Mouse (Mus musculus): ENCODE data around the gene Reps2. TPM values are rescaled to one million over a fixed set of nuclear protein-coding genes. Genes with fewer than 3 reads are reported as not detected.
A peak's percentile ranks its signal among the peaks of the same experiment; 100 is the strongest.

The Reps2 gene
- polyA plus RNA-seq, 1 experiment from 2014 or later = 2.3 TPM

DNA sequence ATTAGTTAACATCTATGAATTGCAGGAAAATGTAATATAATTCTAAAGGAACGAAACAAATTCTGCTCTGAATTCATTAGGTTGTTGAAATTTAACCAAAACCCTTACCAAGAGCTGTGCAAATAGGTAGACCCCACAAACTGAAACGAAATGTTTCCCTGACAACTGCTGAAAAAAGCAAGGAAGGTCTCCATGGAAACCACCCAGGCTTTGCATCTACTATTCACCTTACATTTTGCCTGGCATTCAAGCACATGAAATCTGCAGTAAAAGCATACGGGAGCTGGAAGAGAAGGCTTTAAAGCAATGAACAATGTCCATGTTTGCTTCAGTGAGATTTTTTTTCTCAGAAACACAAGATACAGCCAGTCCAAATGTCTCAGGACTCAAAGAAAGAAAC lies 59.1 kb downstream of the Reps2 start:
- ATAC-seq = 0 out of 2 replicates have a peak, but pooled peaks have one; percentile 34
- H3K4me2 ChIP-seq (replicated peaks) = no peak overlapping the region
- H3K4me1 ChIP-seq (replicated peaks) = 0 out of 2 replicates have a peak, but pooled peaks cover 7% of the 10 kb centered on the region
- H3K9me3 ChIP-seq = no peaks in the 10 kb centered on the region
- WGBS = 35% methylated on average over 3 of the region's 3 CpGs
- peak overlapping the region; percentile 62 for H3K27ac ChIP-seq
- H3K4me3 ChIP-seq (replicated peaks) = no peak overlapping the region
- H3K27me3 ChIP-seq = peaks cover 37% of the 10 kb centered on the region; the same call in 1 of the 2 replicates
- H3K9ac ChIP-seq (replicated peaks) = no peak overlapping the region
- H3K36me3 ChIP-seq = no peaks in the 10 kb centered on the region

DNA sequence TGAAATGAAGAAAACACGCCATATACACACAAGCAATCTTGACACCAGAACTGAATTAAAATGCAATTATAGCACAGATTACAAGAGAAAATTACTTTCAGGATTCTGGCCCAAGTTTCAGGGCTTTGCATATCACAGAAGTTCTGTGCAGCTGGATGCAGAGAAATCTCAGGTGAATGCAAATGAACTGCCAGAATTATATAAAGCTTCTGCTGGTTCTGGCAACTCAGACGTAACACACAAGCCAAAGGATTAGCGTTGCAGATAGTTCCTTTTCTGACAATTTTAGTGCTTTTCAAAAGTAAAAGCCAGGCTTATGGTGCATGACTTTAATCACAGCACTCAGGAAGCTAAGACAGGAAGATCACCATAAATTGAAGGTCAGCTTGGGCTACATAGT lies 62.9 kb downstream of the Reps2 start:
- no peak for ATAC-seq
- 0 out of 2 replicates have a peak, but pooled peaks cover 7% of the 10 kb centered on the region for H3K4me1 ChIP-seq (replicated peaks)
- no peak overlapping the region for H3K27ac ChIP-seq
- peaks cover 44% of the 10 kb centered on the region; the same call in 1 of the 2 replicates for H3K27me3 ChIP-seq
- no peak overlapping the region for H3K4me2 ChIP-seq (replicated peaks)
- WGBS = 77% methylated on average over 3 of the region's 3 CpGs
- H3K9ac ChIP-seq (replicated peaks) = no peak overlapping the region
- no peaks in the 10 kb centered on the region for H3K9me3 ChIP-seq
- no peak overlapping the region for H3K4me3 ChIP-seq (replicated peaks)
- H3K36me3 ChIP-seq = no peaks in the 10 kb centered on the region

DNA sequence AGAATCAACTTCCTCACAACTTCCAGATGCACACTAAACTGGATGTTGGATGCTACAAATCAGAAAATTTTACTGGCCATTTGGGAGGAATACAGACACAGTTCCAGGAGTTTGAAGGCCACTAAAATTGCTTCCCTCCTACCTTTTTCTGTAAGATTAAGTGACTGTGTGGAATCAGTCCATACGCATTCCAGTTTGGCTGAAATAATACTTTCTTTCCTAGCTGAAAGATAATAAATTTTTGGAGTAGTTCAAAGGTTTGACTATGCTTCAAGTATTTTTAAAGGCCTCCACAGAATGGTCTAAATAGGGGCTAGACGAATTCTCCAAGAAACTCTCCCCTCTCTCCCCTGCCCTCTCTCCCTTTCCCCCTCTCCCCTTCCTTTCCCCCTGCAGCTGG lies 75.0 kb downstream of the Reps2 start:
- H3K9me3 ChIP-seq = no peaks in the 10 kb centered on the region
- no peaks in the 10 kb centered on the region for H3K36me3 ChIP-seq
- no peaks in the 10 kb centered on the region for H3K4me1 ChIP-seq (replicated peaks)
- peaks cover 5% of the 10 kb centered on the region; the same call in 1 of the 2 replicates for H3K27me3 ChIP-seq
- no peak overlapping the region for H3K4me2 ChIP-seq (replicated peaks)
- no peak overlapping the region for H3K27ac ChIP-seq
- ATAC-seq = no peak
- 90% methylated on average over 2 of the region's 2 CpGs for WGBS
- H3K9ac ChIP-seq (replicated peaks) = no peak overlapping the region
- no peak overlapping the region for H3K4me3 ChIP-seq (replicated peaks)

DNA sequence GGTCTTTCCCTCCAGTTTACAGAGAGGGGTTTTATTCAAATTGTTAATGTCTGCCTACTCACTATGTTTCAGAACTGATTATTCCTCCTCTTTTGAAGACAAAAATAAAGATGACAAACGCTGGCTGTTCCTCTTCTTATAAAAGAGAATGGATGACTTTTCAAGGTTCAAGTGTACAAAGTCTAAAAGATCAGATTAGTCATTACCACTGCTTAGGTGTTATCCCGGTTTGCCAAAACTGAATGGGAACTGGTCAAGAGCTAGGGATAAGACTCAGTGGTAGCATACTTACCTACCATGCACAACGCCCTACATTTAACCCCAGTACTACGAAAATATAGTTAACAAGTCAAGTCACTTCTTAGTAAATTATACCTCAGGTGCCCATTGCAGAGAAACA lies 77.9 kb downstream of the Reps2 start:
- H3K36me3 ChIP-seq = no peaks in the 10 kb centered on the region
- no peak overlapping the region for H3K27ac ChIP-seq
- peaks cover 15% of the 10 kb centered on the region; the same call in 1 of the 2 replicates for H3K27me3 ChIP-seq
- no peak overlapping the region for H3K9ac ChIP-seq (replicated peaks)
- H3K4me3 ChIP-seq (replicated peaks) = no peak overlapping the region
- no peaks in the 10 kb centered on the region for H3K9me3 ChIP-seq
- 90% methylated on average over 4 of the region's 4 CpGs for WGBS
- ATAC-seq = no peak
- H3K4me1 ChIP-seq (replicated peaks) = no peaks in the 10 kb centered on the region
- no peak overlapping the region for H3K4me2 ChIP-seq (replicated peaks)

DNA sequence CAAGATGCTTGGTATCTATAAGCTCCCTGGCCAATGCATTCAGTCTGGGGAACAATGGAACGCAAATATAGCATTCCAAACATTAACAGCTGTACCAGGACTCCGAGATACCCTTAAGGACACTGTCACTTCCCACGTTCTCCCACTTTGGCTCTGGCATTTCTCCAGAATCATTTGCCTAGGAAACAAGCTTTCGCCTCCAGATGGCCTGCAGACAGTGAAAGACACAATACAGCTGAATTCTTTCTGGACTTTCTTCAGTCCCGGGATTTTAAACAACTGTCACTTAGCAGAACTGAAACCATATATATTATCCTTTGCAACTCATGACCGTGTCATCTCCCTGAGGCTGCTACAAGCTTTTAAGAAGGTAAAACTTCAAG lies 87.0 kb downstream of the Reps2 start:
- Histone ChIP-seq H3K4me3 (replicated peaks) (no peak overlapping the region), H3K4me2 (replicated peaks) (no peak overlapping the region), H3K4me1 (replicated peaks) (0 out of 2 replicates have a peak, but pooled peaks cover 2% of the 10 kb centered on the region), H3K27ac (no peak overlapping the region), H3K9me3 (no peaks in the 10 kb centered on the region), H3K27me3 (peaks cover 47% of the 10 kb centered on the region), H3K36me3 (no peaks in the 10 kb centered on the region), H3K9ac (replicated peaks) (no peak overlapping the region)
- no peak for ATAC-seq
- 63% methylated on average over 6 of the region's 6 CpGs for WGBS

DNA sequence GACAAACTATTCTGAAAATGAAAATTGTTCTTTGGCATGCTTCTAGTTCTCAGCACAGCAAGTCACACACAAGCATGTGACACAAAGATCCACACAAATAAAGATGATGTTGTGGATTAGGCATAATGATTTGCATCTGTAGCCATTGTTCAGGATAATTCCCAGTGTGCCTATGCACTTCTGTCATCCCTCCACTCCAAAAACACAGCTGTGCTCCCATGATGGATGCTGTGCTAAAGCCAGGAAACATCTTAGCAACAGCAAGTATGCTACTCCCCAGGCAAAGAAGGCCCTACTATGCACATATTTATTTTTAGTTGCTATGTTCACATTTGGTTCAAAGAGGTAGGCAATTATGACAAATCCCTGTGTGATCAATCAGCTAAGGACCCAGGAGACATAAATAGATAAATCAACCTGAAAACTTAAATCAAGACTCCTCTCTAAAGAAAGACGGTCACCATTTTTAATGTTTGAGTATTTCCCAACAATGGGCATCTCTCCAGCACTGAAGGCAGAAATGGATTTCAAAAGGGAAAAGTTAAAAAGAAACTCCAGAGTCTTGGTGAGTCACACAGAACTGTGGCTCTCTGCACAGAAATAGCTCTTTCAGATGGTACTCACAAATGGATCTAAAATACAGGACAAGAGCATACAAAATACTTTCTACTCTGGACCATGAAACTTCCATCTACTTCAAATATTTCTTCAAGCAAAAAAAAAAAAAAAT lies 87.6 kb downstream of the Reps2 start:
- Histone ChIP-seq H3K27me3 (peaks cover 48% of the 10 kb centered on the region), H3K4me3 (replicated peaks) (no peak overlapping the region), H3K4me2 (replicated peaks) (no peak overlapping the region), H3K9ac (replicated peaks) (no peak overlapping the region), H3K36me3 (no peaks in the 10 kb centered on the region), H3K9me3 (no peaks in the 10 kb centered on the region), H3K27ac (no peak overlapping the region), H3K4me1 (replicated peaks) (0 out of 2 replicates have a peak, but pooled peaks cover 2% of the 10 kb centered on the region)
- 89% methylated on average over 1 of the region's 1 CpGs for WGBS
- ATAC-seq = no peak

DNA sequence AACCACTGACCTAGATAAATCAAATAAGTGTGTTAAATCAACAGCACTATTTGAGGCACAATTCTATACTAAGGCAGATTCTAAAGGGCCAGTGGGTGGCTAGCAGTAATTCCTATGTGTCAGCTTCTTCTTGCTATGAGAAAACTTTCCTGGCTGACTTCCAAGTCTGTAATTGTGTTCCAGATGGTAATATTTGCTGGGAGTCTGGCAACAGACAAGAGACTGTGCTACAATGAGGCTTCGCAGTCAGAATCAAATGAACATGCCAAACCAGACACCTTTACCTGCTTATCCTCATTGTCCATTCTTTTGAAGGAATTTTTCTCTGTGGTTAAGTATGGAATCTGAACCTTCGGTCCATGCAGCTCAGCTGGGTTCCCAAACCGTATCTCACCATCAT lies 88.9 kb downstream of the Reps2 start:
- Histone ChIP-seq H3K27ac (no peak overlapping the region), H3K4me3 (replicated peaks) (no peak overlapping the region), H3K9me3 (no peaks in the 10 kb centered on the region), H3K9ac (replicated peaks) (no peak overlapping the region), H3K27me3 (peaks cover 50% of the 10 kb centered on the region), H3K36me3 (no peaks in the 10 kb centered on the region), H3K4me2 (replicated peaks) (no peak overlapping the region), H3K4me1 (replicated peaks) (0 out of 2 replicates have a peak, but pooled peaks cover 2% of the 10 kb centered on the region)
- WGBS = 53% methylated on average over 3 of the region's 3 CpGs
- ATAC-seq = no peak

DNA sequence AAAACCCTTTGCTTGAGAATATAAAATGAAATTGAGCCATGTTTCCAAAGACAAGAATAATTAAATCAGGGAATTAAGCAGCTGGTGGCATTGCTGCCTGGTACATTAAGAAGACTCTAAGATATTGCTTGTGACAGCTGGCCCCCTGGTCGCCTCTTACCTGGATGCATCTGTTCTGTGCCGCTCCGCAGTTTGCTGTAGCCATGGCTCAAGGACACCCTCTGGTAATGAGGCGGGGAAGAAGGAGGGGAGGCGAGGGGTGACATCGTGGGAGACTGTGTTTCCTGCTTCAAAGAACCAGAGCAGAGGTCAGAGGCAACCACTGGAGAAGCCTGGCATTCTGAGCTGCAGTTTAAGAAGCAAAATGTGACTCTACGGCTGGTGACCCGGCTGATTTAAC lies 91.1 kb downstream of the Reps2 start:
- no peak overlapping the region for H3K9ac ChIP-seq (replicated peaks)
- no peak overlapping the region for H3K27ac ChIP-seq
- no peaks in the 10 kb centered on the region for H3K36me3 ChIP-seq
- peaks cover 48% of the 10 kb centered on the region for H3K27me3 ChIP-seq
- no peaks in the 10 kb centered on the region for H3K9me3 ChIP-seq
- ATAC-seq = 0 out of 2 replicates have a peak, but pooled peaks have one; percentile 43
- H3K4me2 ChIP-seq (replicated peaks) = no peak overlapping the region
- WGBS = 36% methylated on average over 8 of the region's 8 CpGs
- H3K4me3 ChIP-seq (replicated peaks) = no peak overlapping the region
- 0 out of 2 replicates have a peak, but pooled peaks cover 2% of the 10 kb centered on the region for H3K4me1 ChIP-seq (replicated peaks)

DNA sequence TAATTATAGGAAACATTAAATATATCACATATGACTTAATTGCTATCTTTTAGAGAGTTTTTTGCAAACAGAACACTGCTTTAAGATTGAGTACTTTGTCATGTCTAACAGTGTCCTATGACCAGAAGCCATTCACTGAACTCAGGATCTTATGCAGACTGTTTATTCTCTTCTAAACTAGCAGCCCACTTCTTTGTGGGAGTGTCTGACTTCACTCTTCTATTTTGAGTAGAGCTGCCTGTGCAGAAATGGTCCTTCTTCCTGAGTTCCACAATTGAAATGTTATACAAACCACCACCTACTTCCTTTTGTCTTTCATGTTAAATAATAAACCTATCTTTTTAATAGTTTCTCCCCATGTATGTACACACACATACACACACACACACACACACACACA lies 98.4 kb downstream of the Reps2 start:
- Histone ChIP-seq H3K36me3 (no peaks in the 10 kb centered on the region), H3K4me2 (replicated peaks) (no peak overlapping the region), H3K9ac (replicated peaks) (no peak overlapping the region), H3K27me3 (peaks cover 31% of the 10 kb centered on the region), H3K4me3 (replicated peaks) (no peak overlapping the region), H3K9me3 (no peaks in the 10 kb centered on the region), H3K4me1 (replicated peaks) (no peaks in the 10 kb centered on the region), H3K27ac (no peak overlapping the region)
- ATAC-seq = no peak

DNA sequence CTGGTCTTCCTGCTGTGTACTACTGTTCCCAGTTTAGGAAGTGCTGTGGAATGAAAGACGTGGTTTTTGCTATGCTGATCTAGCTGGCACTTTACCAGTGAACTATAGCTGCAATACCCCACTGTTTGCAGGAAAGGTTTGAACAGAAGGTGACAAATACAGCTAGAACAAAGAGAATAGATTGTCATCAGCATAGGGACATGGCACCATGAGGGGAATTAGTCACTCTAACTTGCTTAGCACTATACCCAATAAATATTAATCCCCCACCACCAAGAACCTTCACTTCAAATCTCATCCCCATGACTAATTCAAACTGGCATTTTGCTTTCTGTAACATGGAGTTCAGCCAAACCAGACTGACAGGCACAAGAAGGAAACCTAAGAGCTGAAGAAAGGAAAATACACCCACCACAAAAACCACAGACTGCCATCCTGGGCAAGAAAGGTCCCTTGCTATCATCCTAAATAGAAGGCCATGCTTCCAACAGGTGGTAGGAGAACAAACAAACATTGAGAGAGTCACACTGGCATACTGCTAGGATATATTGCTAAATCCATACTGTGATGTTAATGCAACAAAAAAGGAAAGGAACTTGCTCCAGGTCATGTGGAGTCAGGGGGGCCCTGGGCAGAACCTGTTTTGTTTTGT lies 100.7 kb downstream of the Reps2 start:
- WGBS = 35% methylated on average over 1 of the region's 1 CpGs
- H3K9ac ChIP-seq (replicated peaks) = no peak overlapping the region
- no peaks in the 10 kb centered on the region for H3K9me3 ChIP-seq
- no peak overlapping the region for H3K27ac ChIP-seq
- no peaks in the 10 kb centered on the region for H3K36me3 ChIP-seq
- no peaks in the 10 kb centered on the region for H3K4me1 ChIP-seq (replicated peaks)
- H3K27me3 ChIP-seq = peaks cover 33% of the 10 kb centered on the region
- ATAC-seq = peak; percentile 55
- no peak overlapping the region for H3K4me2 ChIP-seq (replicated peaks)
- no peak overlapping the region for H3K4me3 ChIP-seq (replicated peaks)

DNA sequence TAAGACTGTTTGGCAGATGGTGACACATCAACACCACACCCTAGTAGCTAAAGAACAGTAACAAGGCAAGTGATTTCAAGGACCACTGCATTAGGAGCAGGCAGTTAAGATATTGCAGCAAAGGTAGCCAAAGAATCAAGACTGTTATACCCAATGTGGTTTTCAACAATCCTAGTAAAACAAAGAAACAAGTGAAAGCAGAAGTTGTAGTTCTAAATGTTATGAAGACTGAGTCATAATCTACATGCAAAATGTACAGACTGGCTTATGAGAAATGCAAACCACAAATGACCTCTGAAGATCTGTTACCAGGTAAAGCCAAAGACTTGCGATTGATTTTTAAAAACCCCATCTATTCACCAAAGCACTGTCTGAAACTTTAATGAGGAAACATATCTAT lies 101.5 kb downstream of the Reps2 start:
- H3K27ac ChIP-seq = no peak overlapping the region

DNA sequence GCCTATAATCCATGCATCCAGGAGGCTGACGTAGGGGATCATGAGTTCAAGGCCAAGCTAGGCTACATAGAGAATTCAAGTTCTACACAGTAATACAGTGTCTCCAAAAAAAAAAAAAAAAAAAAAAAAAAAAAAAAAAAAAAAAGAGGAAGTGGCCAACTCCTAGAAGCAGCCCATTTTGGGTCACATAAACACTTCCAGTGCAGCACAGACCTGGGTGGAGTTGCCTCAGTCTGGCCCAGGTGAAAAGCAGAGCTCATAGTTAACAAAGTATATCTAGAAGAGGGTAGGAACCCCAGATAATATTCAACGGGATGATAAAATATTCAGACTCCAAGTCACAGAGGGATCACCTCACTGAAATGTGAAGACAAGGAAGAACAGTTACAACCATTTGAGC lies 112.4 kb downstream of the Reps2 start:
- ATAC-seq = no peak
- no peak overlapping the region for H3K27ac ChIP-seq
- no peaks in the 10 kb centered on the region for H3K4me1 ChIP-seq (replicated peaks)

More for the DNA sequence above, 101.5 kb downstream of the Reps2 start:
- 100% methylated on average over 1 of the region's 1 CpGs for WGBS
- Histone ChIP-seq H3K9me3 (no peaks in the 10 kb centered on the region), H3K27me3 (peaks cover 33% of the 10 kb centered on the region), H3K4me2 (replicated peaks) (no peak overlapping the region), H3K4me3 (replicated peaks) (no peak overlapping the region), H3K36me3 (no peaks in the 10 kb centered on the region), H3K4me1 (replicated peaks) (no peaks in the 10 kb centered on the region), H3K9ac (replicated peaks) (no peak overlapping the region)
- no peak for ATAC-seq

More for the DNA sequence above, 112.4 kb downstream of the Reps2 start:
- Histone ChIP-seq H3K9ac (replicated peaks) (no peak overlapping the region), H3K9me3 (no peaks in the 10 kb centered on the region), H3K4me2 (replicated peaks) (no peak overlapping the region), H3K36me3 (no peaks in the 10 kb centered on the region), H3K4me3 (replicated peaks) (no peak overlapping the region), H3K27me3 (peaks cover 30% of the 10 kb centered on the region; the same call in 1 of the 2 replicates)
- WGBS = 95% methylated on average over 2 of the region's 2 CpGs
